Mouse (Mus musculus) G1E-ER4 (cell line): ENCODE measurements around the gene Zdhhc12. TPM values are rescaled to one million over a fixed set of nuclear protein-coding genes. Genes with fewer than 3 reads are reported as not detected.

Experiments used
- GATA1 ChIP-seq: IDR thresholded peaks from one replicate; pipeline ENCODE4 v1.8.0; 2012; ENCODE audit warnings: low read length, inconsistent platforms
- polyA plus RNA-seq: library from polyadenylated mRNA; stranded (reverse); fragments of >175 nt; gene quantifications from 2 replicates; pipeline ENCODE4 v1.2.3, GENCODE M21; 2012

Gene Zdhhc12
- polyA plus RNA-seq, result 42.0 and 45.2 TPM in 2 replicates

DNA sequence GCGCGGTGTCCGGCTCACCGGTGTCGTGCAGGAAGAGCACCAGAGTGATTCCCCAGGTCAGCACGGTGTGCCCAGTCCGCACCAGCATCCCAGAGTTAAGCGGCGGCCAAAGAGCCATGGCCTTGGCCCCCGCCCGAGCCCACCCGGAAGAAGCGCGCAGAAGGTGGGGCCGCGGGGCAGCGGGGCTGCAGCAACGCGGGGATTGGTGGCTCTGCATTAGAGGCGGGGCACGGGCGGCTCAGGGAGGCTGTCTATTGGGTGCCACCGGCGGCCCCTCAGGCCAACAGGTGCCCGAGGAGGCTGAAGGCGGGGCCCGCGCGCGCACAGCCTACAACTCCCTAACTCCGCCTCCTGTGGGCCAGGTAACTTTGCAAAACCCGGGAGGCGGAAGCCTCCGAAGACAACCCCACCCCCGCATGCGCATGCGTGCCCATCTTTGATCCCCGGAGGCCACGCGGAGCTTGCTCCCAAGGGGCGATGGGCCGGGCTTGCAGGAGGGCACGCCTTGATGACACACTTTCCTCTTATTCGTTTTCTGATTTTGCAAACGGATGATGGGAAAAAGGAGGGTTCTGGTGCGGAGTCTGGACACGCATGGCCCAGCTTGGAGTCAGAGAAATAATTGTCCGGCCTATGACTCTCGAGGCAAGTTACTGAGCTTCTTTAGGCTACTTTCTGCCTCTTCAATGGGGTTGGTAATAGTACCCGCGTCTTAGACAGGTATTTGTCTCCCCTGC is at the start of gene Zdhhc12:
TSS of gene Zdhhc12 (minus strand) at position 178 of the 737 bp plus-strand sequence.
- no peak for TF ChIP-seq GATA1

GRCm38 (mm10) chr2:30136458-30136857 is 43.0 kb upstream of the Zdhhc12 start:
- no peak for TF ChIP-seq GATA1

DNA sequence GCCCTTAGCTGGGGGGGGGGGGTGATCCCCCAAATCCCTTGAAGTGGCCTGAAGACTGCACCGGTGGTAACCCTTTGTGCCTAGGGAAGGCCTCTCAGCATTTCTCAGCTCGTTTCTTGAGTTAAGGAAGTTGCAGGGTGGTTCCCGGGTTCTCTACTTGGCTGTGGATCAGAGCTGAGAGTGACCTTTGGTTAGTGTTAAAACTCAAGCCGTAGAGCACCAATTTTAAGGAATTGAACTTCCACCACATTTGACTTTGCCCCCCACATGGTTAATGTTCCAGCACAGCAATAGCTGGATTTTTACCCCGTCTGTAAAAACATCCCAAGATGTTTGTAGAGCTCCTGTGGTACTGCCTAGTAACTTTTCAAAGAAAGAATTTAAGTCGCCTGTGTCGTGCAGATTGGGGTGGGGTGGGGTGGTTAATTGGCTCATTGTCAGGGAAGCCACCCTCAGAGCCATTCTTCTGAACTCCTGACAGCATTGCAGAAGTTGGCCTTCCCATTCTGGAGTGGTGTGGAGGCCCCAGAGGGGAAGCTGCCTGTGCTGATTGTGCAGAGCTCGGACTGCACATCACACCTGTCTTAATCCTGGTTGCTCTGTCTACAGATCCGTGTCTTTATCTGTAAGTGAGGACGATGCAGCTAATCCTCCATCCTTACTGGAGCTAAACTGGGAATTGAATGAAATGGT is 41.6 kb upstream of the Zdhhc12 start:
- TF ChIP-seq GATA1, result no peak

- no peak for TF ChIP-seq GATA1
Measured at GRCm38 (mm10) chr2:30134378-30134711, 40.9 kb upstream of the Zdhhc12 start.

- no peak for TF ChIP-seq GATA1
Measured at GRCm38 (mm10) chr2:30133613-30134377, 40.3 kb upstream of the Zdhhc12 start, which contains the start of gene Tbc1d13. Gene Tbc1d13, plus strand, starts transcription at chr2:30133746.

DNA sequence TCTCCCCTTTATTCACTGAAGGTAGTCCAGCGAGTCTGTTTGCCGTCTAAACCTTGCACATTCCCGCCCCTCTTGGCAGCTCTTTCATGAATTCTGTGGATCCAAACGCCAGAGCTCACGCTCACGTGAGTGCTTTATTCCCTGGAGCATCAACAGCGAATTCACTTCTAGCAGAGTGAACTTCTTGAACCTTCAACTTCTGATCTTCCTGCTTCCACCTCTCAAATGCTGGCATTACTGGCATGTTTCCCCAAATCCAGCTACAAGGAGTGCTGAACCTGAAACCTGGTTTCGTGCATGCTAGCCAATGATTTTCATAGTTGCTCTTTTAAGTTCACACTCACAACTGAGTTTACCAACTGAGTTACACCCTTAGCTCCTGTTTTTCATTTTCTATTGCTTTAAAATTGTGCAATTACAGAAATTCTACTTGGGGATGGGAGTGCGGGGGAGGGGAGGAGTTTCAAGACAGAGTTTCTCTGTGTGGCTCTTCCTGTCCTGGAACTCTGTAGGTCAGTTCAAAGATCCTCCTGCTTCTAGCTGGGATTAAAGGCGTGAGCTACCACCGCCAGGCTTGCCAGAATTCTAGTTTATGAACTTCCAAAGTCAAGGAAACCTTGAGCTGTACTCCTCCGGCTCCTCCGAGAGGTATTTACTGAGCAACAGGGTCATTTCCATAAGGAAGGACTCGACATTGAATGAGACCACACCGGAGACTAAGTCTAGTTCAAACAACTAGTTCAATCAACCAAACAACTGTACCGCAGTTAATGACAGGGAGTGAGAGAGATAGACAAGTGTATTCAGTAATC is 39.6 kb upstream of the Zdhhc12 start:
- TF ChIP-seq GATA1, result no peak

- no peak for TF ChIP-seq GATA1
Measured at GRCm38 (mm10) chr2:30130156-30130555, 36.7 kb upstream of the Zdhhc12 start.

DNA sequence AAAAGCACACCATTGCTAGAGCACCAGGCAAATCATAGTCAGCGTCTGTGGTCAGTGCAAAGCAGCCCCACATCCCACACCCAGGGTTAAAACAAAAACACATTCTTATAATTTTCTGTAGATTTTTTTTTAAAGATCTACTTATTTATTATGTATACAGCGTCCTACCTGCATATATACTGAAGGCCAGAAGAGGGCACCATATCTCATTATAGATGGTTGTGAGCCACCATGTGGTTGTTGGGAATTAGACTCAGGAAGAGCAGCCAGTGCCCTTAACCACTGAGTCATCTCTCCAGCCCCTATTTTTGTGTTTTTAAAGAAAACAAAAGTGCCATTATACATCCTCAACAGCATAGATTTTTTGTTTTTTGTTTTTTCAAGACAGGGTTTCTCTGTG is 35.3 kb upstream of the Zdhhc12 start:
- no peak for TF ChIP-seq GATA1

DNA sequence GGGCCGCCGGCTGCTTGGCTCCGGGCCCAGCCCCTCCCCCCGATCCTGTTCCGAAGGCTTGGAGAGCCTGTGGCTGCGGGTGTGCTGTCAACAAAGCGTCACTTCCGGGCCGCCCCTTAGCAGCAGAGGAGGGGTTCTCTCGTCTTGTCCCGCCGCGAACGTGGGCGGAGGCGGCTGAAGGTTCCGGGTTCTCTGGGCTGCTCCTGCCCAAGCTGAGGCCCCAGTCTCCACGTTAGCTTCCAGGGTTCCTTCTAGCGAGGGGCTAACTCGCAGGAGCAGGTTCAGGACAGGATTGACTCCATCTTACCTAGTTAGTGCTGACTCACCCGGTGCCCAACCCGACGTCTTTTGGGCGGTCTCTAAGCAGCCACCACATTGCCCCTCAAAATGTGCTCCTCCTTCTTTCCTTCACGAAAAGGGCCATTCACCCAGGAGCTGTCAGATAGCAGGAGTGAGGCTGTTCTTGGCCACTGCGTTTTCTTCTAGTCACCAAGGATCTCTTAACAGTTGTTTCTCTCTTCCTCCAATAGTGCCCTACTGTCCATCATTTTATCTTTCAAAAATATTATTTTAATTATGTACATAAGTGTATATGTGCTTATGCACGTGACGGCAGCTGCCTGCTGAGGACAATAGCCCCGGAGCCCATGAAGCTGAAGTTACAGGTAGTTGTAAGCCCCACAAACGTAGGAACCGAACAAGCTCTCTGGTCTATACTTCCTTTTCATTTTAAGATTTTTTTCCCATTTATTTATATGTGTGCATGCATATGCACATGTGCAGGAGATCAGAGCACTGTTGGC is 31.2 kb upstream of the Zdhhc12 start, which contains the start of gene Zer1:
TSS of gene Zer1 (minus strand) at position 114 of the 803 bp plus-strand sequence.
- TF ChIP-seq GATA1, result no peak

GRCm38 (mm10) chr2:30123729-30124471 is 30.5 kb upstream of the Zdhhc12 start:
- TF ChIP-seq GATA1, result no peak

DNA sequence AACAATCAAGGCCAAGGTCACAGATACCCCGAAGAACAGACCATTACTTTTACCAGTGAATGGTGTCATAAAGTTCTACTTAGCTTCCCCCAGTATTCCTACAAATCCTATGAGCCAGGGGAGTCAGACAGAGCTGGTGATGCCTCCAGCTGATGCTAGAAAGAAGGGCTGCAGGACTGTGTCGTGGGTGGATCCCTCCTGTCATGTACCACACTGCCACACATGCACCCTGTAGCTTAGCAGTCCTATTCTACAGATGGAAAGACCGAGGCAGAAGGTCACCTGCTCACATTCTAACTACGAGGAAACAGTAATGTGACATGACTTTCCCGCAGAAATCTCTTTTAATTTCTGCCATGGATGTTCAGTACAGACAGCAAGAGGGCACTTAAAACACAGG is 29.3 kb upstream of the Zdhhc12 start:
- no peak for TF ChIP-seq GATA1

DNA sequence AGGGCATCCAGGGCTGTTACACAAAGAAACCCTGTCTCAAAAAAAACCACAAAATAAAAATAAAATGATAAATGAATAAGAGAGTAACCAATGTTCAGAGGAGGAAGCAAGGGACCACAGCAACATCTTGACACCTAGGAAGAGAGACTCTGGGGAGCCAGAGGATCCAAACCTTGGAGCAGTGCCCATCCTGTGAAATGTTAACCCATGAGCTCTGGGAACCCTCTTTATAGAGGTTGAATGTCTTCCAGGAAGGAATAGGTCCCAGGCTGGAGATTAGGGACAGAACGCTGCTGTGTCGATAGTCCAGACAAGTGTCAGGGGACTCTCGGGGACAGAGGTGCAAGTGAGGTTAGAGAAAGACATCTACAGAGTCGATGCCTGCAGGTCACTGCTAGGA is 26.8 kb upstream of the Zdhhc12 start:
- TF ChIP-seq GATA1, result no peak

GRCm38 (mm10) chr2:30119641-30120051 is 26.2 kb upstream of the Zdhhc12 start:
- TF ChIP-seq GATA1, result no peak

DNA sequence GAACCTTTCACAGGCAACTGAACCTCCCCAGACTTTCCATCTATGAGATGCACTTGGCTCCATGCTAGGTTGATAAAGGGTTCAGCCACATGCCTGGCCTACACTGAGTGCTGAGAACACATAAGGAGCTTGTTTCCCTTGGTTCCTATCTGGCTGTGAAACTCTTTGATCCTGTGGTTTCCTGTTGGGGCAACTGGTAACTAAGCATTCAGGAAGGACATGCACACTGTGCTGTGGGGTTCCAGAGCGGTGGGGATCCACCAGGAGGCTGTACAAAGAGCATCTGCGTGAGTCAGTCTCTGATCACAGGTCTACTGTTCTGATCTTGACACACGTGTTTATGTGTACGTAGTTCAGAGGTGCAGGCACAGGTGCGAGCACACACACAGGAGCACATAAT is 19.1 kb upstream of the Zdhhc12 start:
- no peak for TF ChIP-seq GATA1
